Mouse (Mus musculus): ENCODE results near the gene Cdpf1. TPM values are rescaled to one million over a fixed set of nuclear protein-coding genes. Genes with fewer than 3 reads are reported as not detected.

The Cdpf1 gene
- polyA plus RNA-seq, 1 experiment from 2014 or later = 19.0 TPM

Other genes starting within 250 kb of the Cdpf1 start
- gene Wnt7b, start 229.2 kb downstream of the Cdpf1 start, polyA plus RNA-seq (2016; fragmentation: Nextera tagmentation; extraction: Ambion mirVana) = 90.3 and 99.7 TPM in 2 replicates
- gene Ppara, start 76.7 kb downstream of the Cdpf1 start, polyA plus RNA-seq (2016; fragmentation: Nextera tagmentation; extraction: Ambion mirVana) = 1.1 and 1.5 TPM in 2 replicates
- gene Pkdrej, start 10.0 kb upstream of the Cdpf1 start, polyA plus RNA-seq (2016; fragmentation: Nextera tagmentation; extraction: Ambion mirVana) = 0.06 TPM in 2 replicates
- gene Ttc38, start 20.6 kb upstream of the Cdpf1 start, polyA plus RNA-seq (2016; fragmentation: Nextera tagmentation; extraction: Ambion mirVana) = 3.6 and 3.9 TPM in 2 replicates
- gene Gtse1, start 48.0 kb upstream of the Cdpf1 start, polyA plus RNA-seq (2016; fragmentation: Nextera tagmentation; extraction: Ambion mirVana) = 24.1 TPM in 2 replicates
- gene Trmu, start 67.6 kb upstream of the Cdpf1 start, polyA plus RNA-seq (2016; fragmentation: Nextera tagmentation; extraction: Ambion mirVana) = 43.4 and 45.8 TPM in 2 replicates
- gene Celsr1, start 222.1 kb upstream of the Cdpf1 start, polyA plus RNA-seq (2016; fragmentation: Nextera tagmentation; extraction: Ambion mirVana) = 3.6 TPM in 2 replicates
- gene Gramd4, start 246.0 kb upstream of the Cdpf1 start, polyA plus RNA-seq (2016; fragmentation: Nextera tagmentation; extraction: Ambion mirVana) = 29.9 and 33.3 TPM in 2 replicates